Mouse (Mus musculus) liver, postnatal 0 days (tissue): ENCODE results near the gene Gtf3c3. TPM values are rescaled to one million over a fixed set of nuclear protein-coding genes. Genes with fewer than 3 reads are reported as not detected.

ENCODE experiments used
- ATAC-seq: fragments of 200-750 bp; cut with Nextera tagmentation; 2 replicates; pipeline ENCODE4 v1.8.0; 2017; ENCODE audit warnings: mild to moderate bottlenecking, moderate library complexity
- DNase-seq: peaks from one replicate; pipeline ENCODE4 v3.0.0-alpha.2; 2016
- H3K27ac ChIP-seq: fragments of 300-500 bp; sonication (generic); 2 replicates; pipeline ENCODE4 v1.5.1; 2014; ENCODE audit warnings: antibody characterized with exemption, moderate library complexity, mild to moderate bottlenecking, low read depth
- H3K27me3 ChIP-seq: fragments of 300-500 bp; sonication (generic); 2 replicates; pipeline ENCODE4 v1.6.1; 2014; ENCODE audit warnings: low read length, control low read depth, mixed read lengths; ENCODE audit not compliant: insufficient read depth
- H3K36me3 ChIP-seq: fragments of 300-500 bp; sonication (generic); replicated peaks from 2 replicates; pipeline ENCODE4 v1.6.1; 2014; ENCODE audit warnings: mild to moderate bottlenecking, control low read depth, low read length, moderate library complexity, mixed read lengths; ENCODE audit not compliant: insufficient read depth
- H3K4me1 ChIP-seq: fragments of 300-500 bp; sonication (generic); 2 replicates; pipeline ENCODE4 v1.6.1; 2014; ENCODE audit warnings: antibody characterized with exemption, mild to moderate bottlenecking, control low read depth; ENCODE audit not compliant: insufficient read depth
- H3K4me2 ChIP-seq: fragments of 300-500 bp; sonication (generic); 2 replicates; pipeline ENCODE4 v1.6.1; 2014; ENCODE audit warnings: low read depth, mild to moderate bottlenecking, low read length, moderate library complexity, mixed read lengths
- H3K4me3 ChIP-seq: fragments of 300-500 bp; sonication (generic); 2 replicates; pipeline ENCODE4 v1.5.1; 2014; ENCODE audit warnings: low read depth, low read length
- H3K9ac ChIP-seq: fragments of 300-500 bp; sonication (generic); replicated peaks from 2 replicates; pipeline ENCODE4 v1.6.1; 2014; ENCODE audit warnings: mild to moderate bottlenecking, moderate library complexity
- H3K9me3 ChIP-seq: fragments of 300-500 bp; sonication (generic); 2 replicates; pipeline ENCODE4 v1.6.1; 2016; ENCODE audit warnings: mild to moderate bottlenecking, control low read depth, low read length, mixed read lengths
- CTCF ChIP-seq: sonication (generic); IDR thresholded peaks from 2 replicates; pipeline ENCODE4 v1.5.1; 2016; ENCODE audit warnings: antibody characterized with exemption, low read depth
- EP300 ChIP-seq: IDR thresholded peaks from 2 replicates; pipeline ENCODE4 v1.6.1; 2016; ENCODE audit warnings: antibody characterized with exemption, low read depth, mild to moderate bottlenecking
- WGBS: fragments of 180-500 bp; shearing (Covaris S2); extraction: QIAGEN DNeasy Blood & Tissue Kit; methylation state at CpG from one replicate; pipeline ENCODE4 v1.1.7; 2014; ENCODE audit not compliant: insufficient replicate concordance; 5-methylcytosine and 5-hydroxymethylcytosine counted together
- polyA plus RNA-seq: library from polyadenylated mRNA; unstranded; fragments of >200 nt; fragmentation: Nextera tagmentation; extraction: Ambion mirVana; gene quantifications from 2 replicates; pipeline ENCODE4 v1.2.1, GENCODE M21; 2015

Gene Gtf3c3
- polyA plus RNA-seq, 1 experiment from 2014 or later: 4.4 TPM

DNA sequence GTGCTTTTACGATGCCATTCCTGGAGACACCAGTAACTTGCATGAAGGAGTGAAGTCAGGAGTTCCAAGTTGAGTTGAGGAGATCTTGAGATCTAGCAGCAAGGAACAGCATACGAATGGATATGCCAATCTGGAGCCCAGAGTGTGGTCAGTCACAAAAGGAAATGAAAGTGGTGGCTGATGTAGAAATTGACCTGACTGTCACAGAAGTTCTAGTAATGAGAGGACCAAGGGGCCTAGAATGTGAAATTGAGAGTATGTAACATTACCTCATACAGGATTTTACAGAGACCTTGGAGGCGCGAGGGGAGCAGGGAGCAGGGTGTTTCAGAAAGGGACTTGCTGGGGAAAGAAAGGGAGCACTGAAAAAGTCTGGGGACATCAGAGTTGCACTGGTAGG is 10.1 kb upstream of the Gtf3c3 start:
- H3K9ac ChIP-seq: no peak overlapping the region
- ATAC-seq (no peak), DNase-seq (no peak)
- H3K4me1 ChIP-seq: no peaks in the 10 kb centered on the region
- H3K36me3 ChIP-seq: no peaks in the 10 kb centered on the region
- no peak overlapping the region for H3K4me2 ChIP-seq
- 67% methylated on average over 4 of the region's 4 CpGs for WGBS
- no peak overlapping the region for H3K4me3 ChIP-seq
- no peak overlapping the region for H3K27ac ChIP-seq
- no peaks in the 10 kb centered on the region for H3K9me3 ChIP-seq
- no peaks in the 10 kb centered on the region for H3K27me3 ChIP-seq
- TF ChIP-seq CTCF (no peak), EP300 (no peak)

DNA sequence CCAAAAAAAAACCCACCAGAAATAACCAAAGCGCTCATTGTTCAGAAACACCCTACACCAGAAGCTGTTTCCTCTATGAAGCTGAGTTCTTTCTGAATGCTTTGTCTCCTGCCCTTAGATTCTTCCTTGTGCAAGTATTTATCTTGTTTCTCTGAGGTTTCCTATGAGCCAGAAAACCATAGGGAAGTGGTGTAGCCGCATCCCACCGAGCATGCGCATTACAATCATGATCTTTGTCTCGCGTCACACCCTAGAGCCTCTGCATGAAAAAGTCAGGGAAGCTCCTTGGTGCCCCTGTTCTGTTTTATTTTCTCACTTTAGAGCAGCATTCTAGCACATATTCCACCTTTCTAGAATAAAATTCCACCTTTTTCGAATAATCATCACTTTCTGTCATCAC is 4.9 kb upstream of the Gtf3c3 start:
- ATAC-seq (no peak), DNase-seq (no peak)
- H3K4me1 ChIP-seq: no peaks in the 10 kb centered on the region
- 49% methylated on average over 7 of the region's 7 CpGs for WGBS
- no peak overlapping the region for H3K9ac ChIP-seq
- no peak overlapping the region for H3K4me2 ChIP-seq
- H3K36me3 ChIP-seq: no peaks in the 10 kb centered on the region
- H3K27ac ChIP-seq: no peak overlapping the region
- no peaks in the 10 kb centered on the region for H3K9me3 ChIP-seq
- TF ChIP-seq EP300: no peak
- TF ChIP-seq CTCF: no peak
- H3K27me3 ChIP-seq: no peaks in the 10 kb centered on the region
- no peak overlapping the region for H3K4me3 ChIP-seq

DNA sequence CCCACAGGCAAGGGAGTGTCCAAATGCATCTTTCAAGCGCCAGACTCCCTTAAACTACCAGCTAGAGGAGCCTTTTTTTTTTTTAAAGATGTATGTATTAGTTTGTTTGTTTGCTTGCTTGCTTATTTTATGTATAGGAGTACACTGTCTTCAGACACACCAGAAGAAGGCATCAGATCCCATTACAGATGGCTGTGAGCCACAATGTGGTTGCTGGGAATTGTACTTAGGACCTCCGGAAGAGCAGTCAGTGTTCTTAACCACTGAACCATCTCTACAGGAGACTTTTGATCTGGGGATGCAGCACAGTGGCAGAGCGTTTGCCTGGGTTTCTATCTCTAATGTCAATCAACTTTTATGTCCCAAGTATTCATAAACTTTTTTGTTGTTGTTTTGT is 307 bp upstream of the Gtf3c3 start:
- ATAC-seq: no peak
- H3K27ac ChIP-seq: no peak overlapping the region
- WGBS: 54% methylated on average over 3 of the region's 3 CpGs
- peak overlapping the region; percentile 87; the same call in 1 of the 2 replicates for H3K9ac ChIP-seq
- H3K4me1 ChIP-seq: no peaks in the 10 kb centered on the region
- no peaks in the 10 kb centered on the region for H3K27me3 ChIP-seq
- peak overlapping the region; percentile 86 for H3K4me2 ChIP-seq
- 0 out of 2 replicates have a peak, but pooled peaks cover 3% of the 10 kb centered on the region for H3K36me3 ChIP-seq
- DNase-seq: no peak
- H3K4me3 ChIP-seq: peak overlapping the region; percentile 77
- TF ChIP-seq EP300 (no peak), CTCF (no peak)
- H3K9me3 ChIP-seq: no peaks in the 10 kb centered on the region

DNA sequence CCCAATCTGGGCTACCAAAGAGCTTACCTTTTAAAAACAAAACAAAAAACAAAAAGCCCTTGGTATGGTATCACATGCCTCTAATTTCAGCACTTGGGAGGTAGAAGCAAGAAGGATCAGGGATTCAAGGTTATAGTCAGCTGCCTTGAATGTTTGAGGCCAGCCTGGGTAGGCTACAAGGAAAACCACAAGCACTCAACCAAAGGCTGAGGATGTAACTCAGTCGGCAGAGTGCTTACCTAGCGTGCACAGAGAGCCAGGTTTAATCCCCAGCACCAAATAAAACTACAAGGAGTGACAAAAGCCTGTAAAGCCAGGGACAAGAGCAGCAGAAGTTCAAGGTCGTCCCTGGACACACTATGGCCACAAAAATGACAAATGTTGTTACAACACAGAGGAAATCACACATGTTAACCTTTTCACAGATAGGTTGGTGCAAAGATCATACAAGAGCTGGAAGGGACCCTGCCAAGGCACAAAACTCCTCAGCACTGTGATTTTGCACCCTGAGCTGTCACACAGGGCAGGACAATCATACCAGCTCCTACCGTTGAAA is 16.5 kb downstream of the Gtf3c3 start:
- 81% methylated on average over 4 of the region's 4 CpGs for WGBS
- ATAC-seq (no peak), DNase-seq (no peak)
- Histone ChIP-seq H3K9ac (no peak overlapping the region), H3K27me3 (no peaks in the 10 kb centered on the region), H3K36me3 (peaks cover 50% of the 10 kb centered on the region), H3K27ac (no peak overlapping the region), H3K4me3 (no peak overlapping the region), H3K4me2 (no peak overlapping the region), H3K4me1 (no peaks in the 10 kb centered on the region), H3K9me3 (no peaks in the 10 kb centered on the region)
- TF ChIP-seq CTCF (no peak), EP300 (no peak)

DNA sequence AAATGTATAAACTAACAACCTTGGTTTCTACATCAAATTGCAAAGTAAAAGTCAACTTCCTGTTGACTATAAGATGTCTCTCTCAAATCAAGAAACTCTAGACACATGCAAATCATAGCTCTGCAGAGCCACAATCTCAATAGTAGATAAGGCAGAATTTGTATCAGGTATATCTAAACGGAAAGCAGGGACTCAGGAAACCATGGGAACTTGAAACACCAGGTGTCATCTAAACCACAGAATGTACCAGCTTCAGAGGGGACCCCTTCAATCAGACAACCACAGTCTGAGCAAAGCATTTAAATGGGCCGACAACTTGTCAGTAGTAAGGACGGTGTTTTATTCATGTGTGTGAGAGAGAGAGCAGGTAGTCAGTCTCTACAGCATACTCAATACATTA is 17.1 kb downstream of the Gtf3c3 start:
- ATAC-seq (no peak), DNase-seq (no peak)
- no peaks in the 10 kb centered on the region for H3K4me1 ChIP-seq
- H3K4me2 ChIP-seq: no peak overlapping the region
- H3K9me3 ChIP-seq: no peaks in the 10 kb centered on the region
- H3K27me3 ChIP-seq: no peaks in the 10 kb centered on the region
- H3K9ac ChIP-seq: no peak overlapping the region
- 81% methylated on average over 3 of the region's 3 CpGs for WGBS
- H3K36me3 ChIP-seq: peaks cover 52% of the 10 kb centered on the region
- TF ChIP-seq EP300: no peak
- no peak for TF ChIP-seq CTCF
- no peak overlapping the region for H3K4me3 ChIP-seq
- H3K27ac ChIP-seq: no peak overlapping the region

DNA sequence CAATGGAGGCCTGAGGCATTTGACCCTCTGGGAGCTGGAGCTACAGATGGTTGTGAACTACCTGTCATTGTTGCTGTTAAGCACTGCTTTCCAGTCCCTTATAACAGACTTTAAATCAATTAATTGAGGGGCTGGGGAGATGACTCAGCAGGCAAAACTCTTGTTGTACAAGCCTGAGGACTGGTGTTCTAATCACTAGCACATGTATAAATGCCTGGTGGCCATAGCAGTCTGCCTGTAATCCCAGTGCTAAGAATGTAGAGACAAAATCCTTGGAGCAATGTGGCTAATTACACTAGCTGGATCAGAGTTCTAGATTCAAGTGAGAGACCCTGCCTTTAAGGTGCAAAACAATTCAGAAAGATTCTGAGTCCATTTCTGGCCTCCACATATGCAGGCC is 36.0 kb downstream of the Gtf3c3 start:
- Histone ChIP-seq H3K27ac (no peak overlapping the region), H3K4me1 (no peaks in the 10 kb centered on the region), H3K27me3 (no peaks in the 10 kb centered on the region), H3K4me3 (no peak overlapping the region), H3K36me3 (peaks cover 39% of the 10 kb centered on the region), H3K9me3 (no peaks in the 10 kb centered on the region), H3K4me2 (no peak overlapping the region), H3K9ac (no peak overlapping the region)
- TF ChIP-seq EP300: no peak
- DNase-seq: no peak
- no peak for ATAC-seq

DNA sequence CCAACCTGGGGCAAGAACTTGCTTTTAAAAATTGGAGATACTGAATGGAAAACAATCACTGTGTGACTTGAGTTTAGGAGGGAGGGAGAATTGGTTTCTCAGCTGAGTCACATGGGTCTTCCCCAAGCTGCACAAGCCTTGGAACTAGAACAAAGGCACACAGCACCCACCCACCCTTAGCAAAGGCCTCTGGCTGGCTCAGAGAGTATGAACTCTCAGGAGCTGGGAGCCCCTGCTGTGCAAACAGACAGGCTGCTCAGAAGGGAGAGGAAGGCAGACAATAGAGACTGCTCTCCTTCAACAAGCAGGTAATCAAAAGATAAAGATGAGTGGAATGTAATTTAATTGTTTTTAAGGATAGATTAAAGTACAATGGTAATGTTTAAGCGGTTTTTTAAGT is 54.5 kb downstream of the Gtf3c3 start:
- Histone ChIP-seq H3K4me2 (no peak overlapping the region), H3K4me1 (no peaks in the 10 kb centered on the region), H3K9me3 (no peaks in the 10 kb centered on the region), H3K27me3 (no peaks in the 10 kb centered on the region), H3K27ac (no peak overlapping the region), H3K9ac (no peak overlapping the region), H3K36me3 (no peaks in the 10 kb centered on the region; the same call in 1 of the 2 replicates), H3K4me3 (no peak overlapping the region)
- 61% methylated on average over 1 of the region's 1 CpGs for WGBS
- DNase-seq (no peak), ATAC-seq (no peak)
- TF ChIP-seq EP300: no peak
- TF ChIP-seq CTCF: no peak
